ENCODE assay signal across 9 mouse cellular contexts in genomic region chr9:36769048-36769413, GRCm38 (mm10). TPM values are rescaled to one million over a fixed set of nuclear protein-coding genes. Genes with fewer than 3 reads are reported as not detected.
A peak's percentile ranks its signal among the peaks of the same experiment; 100 is the strongest.
DNase-seq lines count a peak whose midpoint lies in the region; ATAC-seq and TF ChIP-seq lines count a peak whose summit lies in the region.
"Had no signal": no experiment of that assay in that cellular context is flagged by ENCODE, and none has a peak within 500 bp of the region (broad histone marks: within the 10 kb centered on the region; RNA-seq: fewer than 3 reads in every experiment).

No protein-coding gene starts in this region.

- no peak for DNase-seq in heart, postnatal 14 days
- no peak for DNase-seq in testis, postnatal 14 days (ENCODE audit: low spot score)
- DNase-seq in left cerebral cortex, postnatal 14 days (ENCODE audit: low spot score in 2 of 2): no peak
- DNase-seq in urinary bladder, postnatal 36 days (ENCODE audit: low spot score in 2 of 2): no peak

- H3K4me1 ChIP-seq in heart, embryonic 12.5 days (replicated peaks): peaks cover 10% of the 10 kb centered on the region
- peaks cover 2% of the 10 kb centered on the region; the same call in 1 of the 2 replicates for H3K4me1 ChIP-seq in testis, adult 2 months (ENCODE audit: control insufficient read depth, insufficient read depth, low read length)
- peaks cover 13% of the 10 kb centered on the region for H3K4me1 ChIP-seq in limb, embryonic 13.5 days
- H3K4me1 ChIP-seq in stomach, embryonic 15.5 days: 0 out of 2 replicates have a peak, but pooled peaks cover 2% of the 10 kb centered on the region

- ATAC-seq in heart, embryonic 12.5 days (ENCODE audit: insufficient number of reproducible peaks, low FRiP score): no peak
- ATAC-seq in limb, embryonic 13.5 days (ENCODE audit: low FRiP score, low read depth): no peak
- no peak for ATAC-seq in stomach, embryonic 15.5 days (ENCODE audit: insufficient read depth, low FRiP score, low read depth)

- no peak overlapping the region; the same call in 1 of the 2 replicates for H3K27ac ChIP-seq in heart, embryonic 12.5 days (ENCODE audit: poor library complexity, severe bottlenecking)
- H3K27ac ChIP-seq in testis, adult 2 months (ENCODE audit: control insufficient read depth, insufficient read depth, low read depth, low read length): 0 out of 2 replicates have a peak overlapping the region, but pooled peaks have one; percentile 13
- H3K27ac ChIP-seq in limb, embryonic 13.5 days: no peak overlapping the region
- H3K27ac ChIP-seq in stomach, embryonic 15.5 days: no peak overlapping the region; the same call in 1 of the 2 replicates

- H3K9ac ChIP-seq in heart, embryonic 12.5 days: no peak overlapping the region
- H3K9ac ChIP-seq in limb, embryonic 13.5 days: no peak overlapping the region
- H3K9ac ChIP-seq in stomach, embryonic 15.5 days: no peak overlapping the region

- WGBS in heart, embryonic 12.5 days: 91% methylated on average over 1 of the region's 1 CpGs
- 80% methylated on average over 1 of the region's 1 CpGs for WGBS in limb, embryonic 13.5 days
- WGBS in stomach, embryonic 15.5 days: 89% methylated on average over 1 of the region's 1 CpGs

- H3K36me3 ChIP-seq in heart, embryonic 12.5 days: peaks cover 7% of the 10 kb centered on the region
- H3K36me3 ChIP-seq in testis, adult 2 months (ENCODE audit: control insufficient read depth, insufficient read depth, low read length): no peaks in the 10 kb centered on the region
- peaks cover 8% of the 10 kb centered on the region for H3K36me3 ChIP-seq in limb, embryonic 13.5 days
- H3K36me3 ChIP-seq in stomach, embryonic 15.5 days: peaks cover 2% of the 10 kb centered on the region

- peak overlapping the region; percentile 82 for H3K4me2 ChIP-seq in heart, embryonic 12.5 days
- peak overlapping the region; percentile 80 for H3K4me2 ChIP-seq in limb, embryonic 13.5 days (replicated peaks)
- H3K4me2 ChIP-seq in stomach, embryonic 15.5 days: no peak overlapping the region

- no peaks in the 10 kb centered on the region for H3K27me3 ChIP-seq in heart, embryonic 12.5 days (replicated peaks)
- H3K27me3 ChIP-seq in testis, adult 2 months (ENCODE audit: control insufficient read depth, insufficient read depth, low read length): no peaks in the 10 kb centered on the region
- no peaks in the 10 kb centered on the region for H3K27me3 ChIP-seq in limb, embryonic 13.5 days
- H3K27me3 ChIP-seq in stomach, embryonic 15.5 days (replicated peaks): no peaks in the 10 kb centered on the region

- no peaks in the 10 kb centered on the region for H3K9me3 ChIP-seq in heart, embryonic 12.5 days (replicated peaks)
- H3K9me3 ChIP-seq in limb, embryonic 13.5 days: no peaks in the 10 kb centered on the region
- H3K9me3 ChIP-seq in stomach, embryonic 15.5 days: no peaks in the 10 kb centered on the region

- TF ChIP-seq CTCF in testis, adult 2 months (IDR thresholded peaks at IDR 0.05; ENCODE audit: control insufficient read depth, insufficient read depth, insufficient replicate concordance, low read depth, low read length): no peak

- TF ChIP-seq POLR2A in testis, adult 2 months (IDR thresholded peaks at IDR 0.05; ENCODE audit: control insufficient read depth, low read depth, low read length): no peak

- H3K4me3 ChIP-seq in heart, embryonic 12.5 days: 0 out of 2 replicates have a peak overlapping the region, but pooled peaks have one; percentile 95
- H3K4me3 ChIP-seq in testis, adult 2 months (ENCODE audit: control insufficient read depth, low read depth, low read length): no peak overlapping the region; the same call in 1 of the 2 replicates
- H3K4me3 ChIP-seq in limb, embryonic 13.5 days: peak overlapping the region; percentile 100; the same call in 1 of the 2 replicates
- peak overlapping the region; percentile 99; the same call in 1 of the 2 replicates for H3K4me3 ChIP-seq in stomach, embryonic 15.5 days (replicated peaks)

- intact Hi-C loops in heart, postnatal 14 days (cut with DNase I): loop anchor here (5.0 kb wide), 1 partner anchor 42 kb away; the partner anchor contains the start of gene Chek1
- intact Hi-C loops in left cerebral cortex, postnatal 14 days (cut with DNase I): no loop called here

RNA-seq across cellular contexts. Expression of gene Stt3a, which starts 1.6 kb away (rescaled TPM):
- 174 and 184 TPM in 2 replicates for polyA plus RNA-seq in heart, embryonic 12.5 days (2016; fragmentation: Nextera tagmentation; extraction: Ambion mirVana)
- total RNA-seq in heart, postnatal 14 days (2021): 10 to 100 TPM; 69.0 to 76.8 TPM
- polyA plus RNA-seq in testis, adult 2 months (2012; rRNA removed): 159 and 247 TPM in 2 replicates
- 286 and 293 TPM in 2 replicates for polyA plus RNA-seq in limb, embryonic 13.5 days (2015; fragmentation: Nextera tagmentation; extraction: Ambion mirVana)
- polyA plus RNA-seq in stomach, embryonic 15.5 days (2015; fragmentation: Nextera tagmentation; extraction: Ambion mirVana): 271 and 354 TPM in 2 replicates
- total RNA-seq in left cerebral cortex, postnatal 14 days (2021): 10 to 100 TPM; 63.1 to 67.8 TPM

RNA-seq across cellular contexts. Expression of gene Ei24, which starts 28.2 kb away (rescaled TPM):
- polyA plus RNA-seq in heart, embryonic 12.5 days (2016; fragmentation: Nextera tagmentation; extraction: Ambion mirVana): 81.5 and 81.7 TPM in 2 replicates
- 10 to 100 TPM; 96.3 to 96.4 TPM for total RNA-seq in heart, postnatal 14 days (2021)
- 13.9 and 19.8 TPM in 2 replicates for polyA plus RNA-seq in testis, adult 2 months (2012; rRNA removed)
- 102 and 103 TPM in 2 replicates for polyA plus RNA-seq in limb, embryonic 13.5 days (2015; fragmentation: Nextera tagmentation; extraction: Ambion mirVana)
- 94.8 and 99.4 TPM in 2 replicates for polyA plus RNA-seq in stomach, embryonic 15.5 days (2015; fragmentation: Nextera tagmentation; extraction: Ambion mirVana)
- 100 to 1,000 TPM; 126 to 128 TPM for total RNA-seq in left cerebral cortex, postnatal 14 days (2021)

RNA-seq across cellular contexts. Expression of gene Chek1, which starts 42.2 kb away (rescaled TPM):
- 25.8 and 27.3 TPM in 2 replicates for polyA plus RNA-seq in heart, embryonic 12.5 days (2016; fragmentation: Nextera tagmentation; extraction: Ambion mirVana)
- total RNA-seq in heart, postnatal 14 days (2021): 1 to 10 TPM; 1.3 to 3.6 TPM
- polyA plus RNA-seq in testis, adult 2 months (2012; rRNA removed): 6.6 and 7.2 TPM in 2 replicates
- polyA plus RNA-seq in limb, embryonic 13.5 days (2015; fragmentation: Nextera tagmentation; extraction: Ambion mirVana): 39.6 and 40.8 TPM in 2 replicates
- polyA plus RNA-seq in stomach, embryonic 15.5 days (2015; fragmentation: Nextera tagmentation; extraction: Ambion mirVana): 27.6 and 29.8 TPM in 2 replicates
- 1 to 10 TPM; 2.0 to 3.2 TPM for total RNA-seq in left cerebral cortex, postnatal 14 days (2021)

RNA-seq across cellular contexts. Expression of gene Fez1, which starts 52.6 kb away (rescaled TPM):
- 1.5 and 2.0 TPM in 2 replicates for polyA plus RNA-seq in heart, embryonic 12.5 days (2016; fragmentation: Nextera tagmentation; extraction: Ambion mirVana)
- 1 to 10 TPM; 1.2 to 1.9 TPM for total RNA-seq in heart, postnatal 14 days (2021)
- polyA plus RNA-seq in testis, adult 2 months (2012; rRNA removed): 5.7 and 7.0 TPM in 2 replicates
- polyA plus RNA-seq in limb, embryonic 13.5 days (2015; fragmentation: Nextera tagmentation; extraction: Ambion mirVana): 33.1 and 36.7 TPM in 2 replicates
- 14.2 and 17.3 TPM in 2 replicates for polyA plus RNA-seq in stomach, embryonic 15.5 days (2015; fragmentation: Nextera tagmentation; extraction: Ambion mirVana)
- total RNA-seq in left cerebral cortex, postnatal 14 days (2021): 100 to 1,000 TPM; 324 to 329 TPM
- polyA plus RNA-seq: liver, adult 2 months had no signal
